Mouse (Mus musculus): Measurements from ENCODE around the gene Znrd1as.
A peak's percentile ranks its signal among the peaks of the same experiment; 100 is the strongest.
"Not testable (repeated sequence)": the region's sequence is repeated elsewhere in the genome, so short reads cannot be mapped to it uniquely, and the experiment has no call there.

The Znrd1as gene

GRCm38 (mm10) chr17:36950981-36951947 lies 7.1 kb upstream of the Znrd1as start, which contains the start of gene Ppp1r11:
Gene Ppp1r11 (minus strand): TSS chr17:36951741.
- peak; percentile 77 to 93 for DNase-seq (ENCODE audit: low spot score in 2 of 2)

GRCm38 (mm10) chr17:36952631-36953030 lies 5.8 kb upstream of the Znrd1as start:
- DNase-seq (ENCODE audit: low spot score in 2 of 2) = no peak

- DNase-seq (ENCODE audit: low spot score in 2 of 2) = no peak
Measured at GRCm38 (mm10) chr17:36953062-36953461, 5.3 kb upstream of the Znrd1as start.

GRCm38 (mm10) chr17:36958884-36959283 lies 492 bp downstream of the Znrd1as start:
- DNase-seq (ENCODE audit: low spot score in 2 of 2) = no peak

- no peak for DNase-seq (ENCODE audit: low spot score in 2 of 2)
Measured at GRCm38 (mm10) chr17:36961125-36961524, 2.7 kb downstream of the Znrd1as start.

- no peak for DNase-seq (ENCODE audit: low spot score in 2 of 2)
Measured at GRCm38 (mm10) chr17:36966875-36967274, 8.5 kb downstream of the Znrd1as start.

- no peak for DNase-seq (ENCODE audit: low spot score in 2 of 2)
Measured at GRCm38 (mm10) chr17:36970316-36970890, 12.0 kb downstream of the Znrd1as start.

- no peak for DNase-seq (ENCODE audit: low spot score in 2 of 2)
Measured at GRCm38 (mm10) chr17:36971172-36971850, 12.9 kb downstream of the Znrd1as start.

- no peak for DNase-seq (ENCODE audit: low spot score in 2 of 2)
Measured at GRCm38 (mm10) chr17:36972791-36973190, 14.4 kb downstream of the Znrd1as start.

GRCm38 (mm10) chr17:36973271-36973787 lies 14.9 kb downstream of the Znrd1as start:
- no peak for DNase-seq (ENCODE audit: low spot score in 2 of 2)

- DNase-seq (ENCODE audit: low spot score in 2 of 2) = no peak
Measured at GRCm38 (mm10) chr17:36981221-36981813, 22.9 kb downstream of the Znrd1as start, which contains the start of gene 2410137M14Rik. Gene 2410137M14Rik (minus strand): TSS chr17:36981237.

GRCm38 (mm10) chr17:36981845-36982244 lies 23.5 kb downstream of the Znrd1as start:
- no peak for DNase-seq (ENCODE audit: low spot score in 2 of 2)

GRCm38 (mm10) chr17:36982253-36983155 lies 24.1 kb downstream of the Znrd1as start:
- no peak for DNase-seq (ENCODE audit: low spot score in 2 of 2)

GRCm38 (mm10) chr17:36988475-36988874 lies 30.1 kb downstream of the Znrd1as start:
- no peak for DNase-seq (ENCODE audit: low spot score in 2 of 2)

- no peak for DNase-seq (ENCODE audit: low spot score in 2 of 2)
Measured at GRCm38 (mm10) chr17:36989437-36989836, 31.0 kb downstream of the Znrd1as start, which contains the start of gene H2-M5. Gene H2-M5 (minus strand): TSS chr17:36989537.

- DNase-seq (ENCODE audit: low spot score in 2 of 2) = not testable (repeated sequence)
Measured at GRCm38 (mm10) chr17:36990630-36991029, 32.2 kb downstream of the Znrd1as start.

- DNase-seq (ENCODE audit: low spot score in 2 of 2) = no peak
Measured at GRCm38 (mm10) chr17:36992336-36993104, 34.1 kb downstream of the Znrd1as start.

GRCm38 (mm10) chr17:36993770-36994325 lies 35.5 kb downstream of the Znrd1as start:
- DNase-seq (ENCODE audit: low spot score in 2 of 2) = no peak

- no peak for DNase-seq (ENCODE audit: low spot score in 2 of 2)
Measured at GRCm38 (mm10) chr17:36994528-36994927, 36.1 kb downstream of the Znrd1as start.

Data from spleen, postnatal 10 days (tissue).